Mouse (Mus musculus) midbrain, embryonic 10.5 days (tissue): ENCODE measurements at regions not wholly inside any gene's neighbourhood (a gene's known extent, or its start where the extent isn't known, plus 50 kb on each side); places are given as distances from the start of the nearest gene placed in this dataset.

Experiments
- DNase-seq: peaks from one replicate; pipeline ENCODE4 v3.0.0-alpha.2; 2017; ENCODE audit warnings: low spot score
- H3K27ac ChIP-seq: fragments of 300-500 bp; sonication (generic); replicated peaks from 2 replicates; pipeline ENCODE4 v1.5.1; 2016; ENCODE audit warnings: mild to moderate bottlenecking
- H3K27me3 ChIP-seq: fragments of 300-500 bp; sonication (generic); 2 replicates; pipeline ENCODE4 v1.6.1; 2016; ENCODE audit warnings: low read depth, mild to moderate bottlenecking; ENCODE audit not compliant: poor library complexity, severe bottlenecking
- H3K36me3 ChIP-seq: fragments of 300-500 bp; sonication (generic); 2 replicates; pipeline ENCODE4 v1.6.1; 2016; ENCODE audit warnings: mild to moderate bottlenecking, moderate library complexity
- H3K4me1 ChIP-seq: fragments of 300-500 bp; sonication (generic); 2 replicates; pipeline ENCODE4 v1.6.1; 2016
- H3K4me3 ChIP-seq: fragments of 300-500 bp; sonication (generic); 2 replicates; pipeline ENCODE4 v1.5.1; 2016; ENCODE audit warnings: mild to moderate bottlenecking, moderate library complexity
- H3K9me3 ChIP-seq: fragments of 300-500 bp; sonication (generic); replicated peaks from 2 replicates; pipeline ENCODE4 v1.6.1; 2016; ENCODE audit warnings: mild to moderate bottlenecking
- WGBS: fragments of 180-500 bp; shearing (Covaris S2); methylation state at CpG from one replicate; pipeline ENCODE4 v1.1.7; 2016; 5-methylcytosine and 5-hydroxymethylcytosine counted together

GRCm38 (mm10) chr9:40587421-40587820 lies 56.2 kb upstream of the Gramd1b start:
- no peak overlapping the region for H3K27ac ChIP-seq
- no peaks in the 10 kb centered on the region for H3K27me3 ChIP-seq
- H3K36me3 ChIP-seq, result no peaks in the 10 kb centered on the region
- no peak overlapping the region for H3K4me3 ChIP-seq
- WGBS, result 77% methylated on average over 2 of the region's 2 CpGs
- peaks cover 4% of the 10 kb centered on the region for H3K4me1 ChIP-seq
- DNase-seq, result no peak
- no peaks in the 10 kb centered on the region for H3K9me3 ChIP-seq

GRCm38 (mm10) chr9:40586581-40586980 lies 55.4 kb upstream of the Gramd1b start:
- Histone ChIP-seq H3K9me3 (no peaks in the 10 kb centered on the region), H3K27ac (no peak overlapping the region), H3K4me3 (no peak overlapping the region), H3K36me3 (no peaks in the 10 kb centered on the region), H3K27me3 (no peaks in the 10 kb centered on the region), H3K4me1 (peaks cover 4% of the 10 kb centered on the region)
- no peak for DNase-seq
- 92% methylated on average over 7 of the region's 7 CpGs for WGBS

GRCm38 (mm10) chr9:40583554-40583953 lies 52.4 kb upstream of the Gramd1b start:
- H3K9me3 ChIP-seq, result no peaks in the 10 kb centered on the region
- WGBS, result 56% methylated on average over 11 of the region's 11 CpGs
- no peak overlapping the region for H3K27ac ChIP-seq
- H3K36me3 ChIP-seq, result no peaks in the 10 kb centered on the region
- peaks cover 4% of the 10 kb centered on the region for H3K4me1 ChIP-seq
- no peaks in the 10 kb centered on the region for H3K27me3 ChIP-seq
- DNase-seq, result peak; percentile 61
- no peak overlapping the region for H3K4me3 ChIP-seq

- 75% methylated on average over 2 of the region's 2 CpGs for WGBS
- H3K4me1 ChIP-seq, result no peaks in the 10 kb centered on the region
- H3K27me3 ChIP-seq, result no peaks in the 10 kb centered on the region
- DNase-seq, result no peak
- H3K27ac ChIP-seq, result no peak overlapping the region
- no peaks in the 10 kb centered on the region for H3K9me3 ChIP-seq
- no peak overlapping the region for H3K4me3 ChIP-seq
- no peaks in the 10 kb centered on the region for H3K36me3 ChIP-seq
Measured at GRCm38 (mm10) chr9:40581854-40582253, 50.7 kb upstream of the Gramd1b start.
